ENCODE assay signal across 20 mouse cellular contexts in genomic region chr9:118444809-118445208, GRCm38 (mm10). TPM values are rescaled to one million over a fixed set of nuclear protein-coding genes. Genes with fewer than 3 reads are reported as not detected.
DNase-seq lines count a peak whose midpoint lies in the region; ATAC-seq and TF ChIP-seq lines count a peak whose summit lies in the region.
"Had no signal": no experiment of that assay in that cellular context is flagged by ENCODE, and none has a peak within 500 bp of the region (broad histone marks: within the 10 kb centered on the region; RNA-seq: fewer than 3 reads in every experiment).

No protein-coding gene starts in this region.

- TF ChIP-seq CTCF in lung, postnatal 0 days (IDR thresholded peaks at IDR 0.05), result no peak
- no peak for TF ChIP-seq CTCF in heart, postnatal 0 days (IDR thresholded peaks at IDR 0.05; ENCODE audit: low read depth)

- no peak overlapping the region for H3K4me2 ChIP-seq in lung, postnatal 0 days (replicated peaks; ENCODE audit: low read depth, low read length)
- H3K4me2 ChIP-seq in heart, postnatal 0 days (ENCODE audit: low read depth, low read length), result no peak overlapping the region
- H3K4me2 ChIP-seq in neural tube, embryonic 15.5 days, result no peak overlapping the region
- H3K4me2 ChIP-seq: forebrain, embryonic 13.5 days; hindbrain, embryonic 12.5 days; liver, embryonic 12.5 days; midbrain, embryonic 12.5 days had no signal

- H3K27ac ChIP-seq in lung, postnatal 0 days (ENCODE audit: low read length), result no peak overlapping the region
- no peak overlapping the region for H3K27ac ChIP-seq in heart, postnatal 0 days (ENCODE audit: low read depth)
- H3K27ac ChIP-seq in neural tube, embryonic 15.5 days (replicated peaks), result no peak overlapping the region
- H3K27ac ChIP-seq: forebrain, embryonic 13.5 days; hindbrain, embryonic 12.5 days; liver, embryonic 12.5 days; macrophage; midbrain, embryonic 12.5 days had no signal

- H3K9ac ChIP-seq in lung, postnatal 0 days (replicated peaks; ENCODE audit: low read depth), result no peak overlapping the region
- no peak overlapping the region for H3K9ac ChIP-seq in heart, postnatal 0 days (replicated peaks; ENCODE audit: low read depth, low read length)
- no peak overlapping the region for H3K9ac ChIP-seq in neural tube, embryonic 15.5 days (replicated peaks)
- H3K9ac ChIP-seq: forebrain, embryonic 13.5 days; hindbrain, embryonic 12.5 days; liver, embryonic 12.5 days; midbrain, embryonic 12.5 days had no signal

- DNase-seq in lung, postnatal 0 days (ENCODE audit: low spot score), result peak; percentile 74
- DNase-seq in lung, postnatal 36 days, result no peak
- DNase-seq in gonadal fat pad, adult 2 months (ENCODE audit: low read depth), result peak; percentile 13
- peak; percentile 7 for DNase-seq in heart, postnatal 0 days (ENCODE audit: low spot score)
- DNase-seq in layer of hippocampus, adult 8-10 months (ENCODE audit: low spot score in 2 of 2), result no peak
- DNase-seq in kidney, adult 11 months, result no peak
- DNase-seq: adrenal gland, adult 2 months; cerebellum, adult 11 months; cerebellum, postnatal 14 days; embryo, embryonic 11 days; gastrocnemius, postnatal 14 days had no signal

- ATAC-seq in lung, postnatal 0 days, result peak; percentile 59
- no peak for ATAC-seq in heart, postnatal 0 days (ENCODE audit: insufficient read depth, low read depth)
- no peak for ATAC-seq in neural tube, embryonic 15.5 days (ENCODE audit: low FRiP score)
- ATAC-seq: forebrain, embryonic 13.5 days; inflammation-experienced regulatory T-cells, adult 6 months; liver, embryonic 12.5 days had no signal

- H3K27me3 ChIP-seq in lung, postnatal 0 days (replicated peaks; ENCODE audit: insufficient read depth, low read length), result no peaks in the 10 kb centered on the region
- H3K27me3 ChIP-seq in heart, postnatal 0 days (ENCODE audit: control insufficient read depth, insufficient read depth, low read length), result no peaks in the 10 kb centered on the region
- H3K27me3 ChIP-seq in neural tube, embryonic 15.5 days (replicated peaks), result no peaks in the 10 kb centered on the region
- H3K27me3 ChIP-seq: hindbrain, embryonic 12.5 days had no signal

- no peaks in the 10 kb centered on the region for H3K4me1 ChIP-seq in lung, postnatal 0 days (ENCODE audit: insufficient read depth, low read depth, low read length)
- no peaks in the 10 kb centered on the region; the same call in 1 of the 2 replicates for H3K4me1 ChIP-seq in heart, postnatal 0 days (ENCODE audit: control insufficient read depth, insufficient read depth)
- H3K4me1 ChIP-seq in neural tube, embryonic 15.5 days, result no peaks in the 10 kb centered on the region
- H3K4me1 ChIP-seq: liver, embryonic 12.5 days had no signal

- no peaks in the 10 kb centered on the region for H3K36me3 ChIP-seq in lung, postnatal 0 days (ENCODE audit: insufficient read depth, low read length)
- H3K36me3 ChIP-seq in heart, postnatal 0 days (replicated peaks; ENCODE audit: control insufficient read depth, insufficient read depth, low read length), result no peaks in the 10 kb centered on the region
- no peaks in the 10 kb centered on the region for H3K36me3 ChIP-seq in neural tube, embryonic 15.5 days
- H3K36me3 ChIP-seq: hindbrain, embryonic 12.5 days; liver, embryonic 12.5 days; midbrain, embryonic 12.5 days had no signal

- no peak overlapping the region for H3K4me3 ChIP-seq in lung, postnatal 0 days (ENCODE audit: low read depth, low read length)
- H3K4me3 ChIP-seq in heart, postnatal 0 days (ENCODE audit: low read depth, low read length), result no peak overlapping the region
- H3K4me3 ChIP-seq in neural tube, embryonic 15.5 days (replicated peaks), result no peak overlapping the region
- H3K4me3 ChIP-seq: forebrain, embryonic 13.5 days; hindbrain, embryonic 12.5 days; liver, embryonic 12.5 days; midbrain, embryonic 12.5 days; myocyte had no signal

- H3K9me3 ChIP-seq in lung, postnatal 0 days (ENCODE audit: low read length), result no peaks in the 10 kb centered on the region
- H3K9me3 ChIP-seq in heart, postnatal 0 days (replicated peaks; ENCODE audit: control insufficient read depth, low read length), result no peaks in the 10 kb centered on the region
- no peaks in the 10 kb centered on the region for H3K9me3 ChIP-seq in neural tube, embryonic 15.5 days (replicated peaks)
- H3K9me3 ChIP-seq: forebrain, embryonic 13.5 days; hindbrain, embryonic 12.5 days; liver, embryonic 12.5 days; midbrain, embryonic 12.5 days had no signal

- no peak for TF ChIP-seq EP300 in lung, postnatal 0 days (IDR thresholded peaks at IDR 0.05)
- TF ChIP-seq EP300 in heart, postnatal 0 days (IDR thresholded peaks at IDR 0.05; ENCODE audit: low read depth), result no peak

- WGBS in lung, postnatal 0 days, result 26% methylated on average over 9 of the region's 9 CpGs
- WGBS in heart, postnatal 0 days, result 13% methylated on average over 9 of the region's 9 CpGs
- 53% methylated on average over 9 of the region's 9 CpGs for WGBS in neural tube, embryonic 15.5 days

RNA-seq across cellular contexts. Expression of gene Eomes, which starts 33.2 kb away (rescaled TPM):
- polyA plus RNA-seq in lung, postnatal 0 days (2015; fragmentation: Nextera tagmentation; extraction: Ambion mirVana), result 0.05 and 0.06 TPM in 2 replicates
- 0.12 and 0.14 TPM in 2 replicates for polyA plus RNA-seq in gonadal fat pad, adult 2 months (2012; rRNA removed)
- not detected in 2 replicates for total RNA-seq in heart, postnatal 0 days (2014; rRNA removed; ENCODE audit: low replicate concordance)
- polyA plus RNA-seq in heart, postnatal 0 days (2015; fragmentation: Nextera tagmentation; extraction: Ambion mirVana), result not detected in 2 replicates
- under 1 TPM in 2 of 4 experiments, not detected in 2; 0.12 to 0.20 TPM for total RNA-seq in layer of hippocampus, adult 8-10 months (2022)
- polyA plus RNA-seq in neural tube, embryonic 15.5 days (2015; fragmentation: Nextera tagmentation; extraction: Ambion mirVana), result 0.06 TPM in 1 of 2 replicates, not detected in the other
- total RNA-seq: gastrocnemius, postnatal 14 days had no signal
- polyA plus RNA-seq: kidney, embryonic 14.5 days; liver, embryonic 12.5 days; macrophage had no signal

Comparison
In these comparisons a context has a peak if more than half of its experiments do, and no peak if none do; other contexts are left out.
1. DNase-seq: peak in lung, postnatal 0 days (single experiment), gonadal fat pad, adult 2 months (single experiment) and heart, postnatal 0 days (single experiment); none in lung, postnatal 36 days (single experiment), layer of hippocampus, adult 8-10 months (0 of 2) and kidney, adult 11 months (single experiment).